Mouse (Mus musculus): ENCODE results near the gene Ift81. TPM values are rescaled to one million over a fixed set of nuclear protein-coding genes. Genes with fewer than 3 reads are reported as not detected.

Ift81 gene
- total RNA-seq, 2 experiments from 2014 or later: 4.6 to 8.5 TPM

GRCm38 (mm10) chr5:122622526-122622925 is 8.2 kb upstream of the Ift81 start:
- Histone ChIP-seq H3K4me3 (no peak overlapping the region), H3K27ac (peak overlapping the region; percentile 83)
- no peak for TF ChIP-seq CTCF (IDR thresholded peaks at IDR 0.05)
- peak; percentile 52 for DNase-seq
- intact Hi-C loops (cut with DNase I): no loop called here

- peak; percentile 73 for DNase-seq
- H3K4me3 ChIP-seq: no peak overlapping the region
- TF ChIP-seq CTCF (IDR thresholded peaks at IDR 0.05): no peak
- intact Hi-C loops (cut with DNase I): no loop called here
- H3K27ac ChIP-seq: peak overlapping the region; percentile 83
These were observed 7.1 kb upstream of the Ift81 start for GRCm38 (mm10) chr5:122621376-122621886.

- TF ChIP-seq CTCF (IDR thresholded peaks at IDR 0.05): no peak
- Histone ChIP-seq H3K27ac (peak overlapping the region; percentile 83), H3K4me3 (no peak overlapping the region)
- intact Hi-C loops (cut with DNase I): no loop called here
- DNase-seq: no peak
These were observed 5.5 kb upstream of the Ift81 start for GRCm38 (mm10) chr5:122619686-122620296.

GRCm38 (mm10) chr5:122617718-122618117 is 3.4 kb upstream of the Ift81 start:
- DNase-seq: no peak
- no peak for TF ChIP-seq CTCF (IDR thresholded peaks at IDR 0.05)
- Histone ChIP-seq H3K27ac (peak overlapping the region; percentile 41; the same call in 1 of the 2 replicates), H3K4me3 (no peak overlapping the region)
- intact Hi-C loops (cut with DNase I): no loop called here

- intact Hi-C loops (cut with DNase I): loop anchor here (5.0 kb wide), 2 partner anchors 64 to 109 kb away; partner anchors contain the start of gene Atp2a2
- no peak for DNase-seq
- Histone ChIP-seq H3K4me3 (no peak overlapping the region), H3K27ac (peak overlapping the region; percentile 32)
- TF ChIP-seq CTCF (IDR thresholded peaks at IDR 0.05): no peak
These were observed 2.7 kb downstream of the Ift81 start for GRCm38 (mm10) chr5:122611651-122612050.

GRCm38 (mm10) chr5:122604894-122605293 is 9.4 kb downstream of the Ift81 start:
- intact Hi-C loops (cut with DNase I): no loop called here
- no peak for TF ChIP-seq CTCF (IDR thresholded peaks at IDR 0.05)
- Histone ChIP-seq H3K27ac (no peak overlapping the region), H3K4me3 (no peak overlapping the region)
- no peak for DNase-seq

GRCm38 (mm10) chr5:122602233-122602632 is 12.1 kb downstream of the Ift81 start:
- no peak for DNase-seq
- intact Hi-C loops (cut with DNase I): no loop called here
- Histone ChIP-seq H3K4me3 (peak overlapping the region; percentile 15), H3K27ac (no peak overlapping the region; the same call in 1 of the 2 replicates)
- no peak for TF ChIP-seq CTCF (IDR thresholded peaks at IDR 0.05)

- no peak for TF ChIP-seq CTCF (IDR thresholded peaks at IDR 0.05)
- Histone ChIP-seq H3K27ac (no peak overlapping the region), H3K4me3 (no peak overlapping the region)
- DNase-seq: no peak
- intact Hi-C loops (cut with DNase I): no loop called here
These were observed 18.8 kb downstream of the Ift81 start for GRCm38 (mm10) chr5:122595470-122595869.

GRCm38 (mm10) chr5:122589891-122590290 is 24.4 kb downstream of the Ift81 start:
- Histone ChIP-seq H3K27ac (no peak overlapping the region), H3K4me3 (no peak overlapping the region)
- intact Hi-C loops (cut with DNase I): no loop called here
- DNase-seq: no peak
- no peak for TF ChIP-seq CTCF (IDR thresholded peaks at IDR 0.05)

- Histone ChIP-seq H3K27ac (peak overlapping the region; percentile 24; the same call in 1 of the 2 replicates), H3K4me3 (no peak overlapping the region)
- intact Hi-C loops (cut with DNase I): no loop called here
- no peak for DNase-seq
- no peak for TF ChIP-seq CTCF (IDR thresholded peaks at IDR 0.05)
These were observed 28.8 kb downstream of the Ift81 start for GRCm38 (mm10) chr5:122585546-122585945.

- TF ChIP-seq CTCF (IDR thresholded peaks at IDR 0.05): no peak
- intact Hi-C loops (cut with DNase I): no loop called here
- no peak for DNase-seq
- Histone ChIP-seq H3K4me3 (no peak overlapping the region), H3K27ac (no peak overlapping the region)
These were observed 30.2 kb downstream of the Ift81 start for GRCm38 (mm10) chr5:122584093-122584492.

GRCm38 (mm10) chr5:122576683-122577329 is 37.5 kb downstream of the Ift81 start:
- intact Hi-C loops (cut with DNase I): no loop called here
- TF ChIP-seq CTCF (IDR thresholded peaks at IDR 0.05): no peak
- no peak overlapping the region for H3K4me3 ChIP-seq
- H3K27ac ChIP-seq: no peak overlapping the region
- DNase-seq: no peak

- Histone ChIP-seq H3K27ac (no peak overlapping the region), H3K4me3 (no peak overlapping the region)
- intact Hi-C loops (cut with DNase I): no loop called here
- no peak for TF ChIP-seq CTCF (IDR thresholded peaks at IDR 0.05)
- DNase-seq: no peak
These were observed 42.3 kb downstream of the Ift81 start for GRCm38 (mm10) chr5:122572001-122572400.

Data from gastrocnemius, adult 2 months (tissue).